Comparison of ENCODE assay signal across 9 mouse cellular contexts in genomic region chr3:108167499-108167898, GRCm38 (mm10). TPM values are rescaled to one million over a fixed set of nuclear protein-coding genes. Genes with fewer than 3 reads are reported as not detected.
DNase-seq lines count a peak whose midpoint lies in the region; ATAC-seq lines count a peak whose summit lies in the region.
"Had no signal": no experiment of that assay in that cellular context is flagged by ENCODE, and none has a peak within 500 bp of the region (broad histone marks: within the 10 kb centered on the region; RNA-seq: fewer than 3 reads in every experiment).

No protein-coding gene starts in this region.

- no peaks in the 10 kb centered on the region for H3K9me3 ChIP-seq in kidney, embryonic 14.5 days (ENCODE audit: control insufficient read depth, low read length)
- no peaks in the 10 kb centered on the region for H3K9me3 ChIP-seq in intestine, embryonic 16.5 days (ENCODE audit: control insufficient read depth, low read length)
- H3K9me3 ChIP-seq: liver, embryonic 15.5 days had no signal

- H3K27ac ChIP-seq in kidney, embryonic 14.5 days (ENCODE audit: low read depth, low read length), result peak overlapping the region; percentile 76; the same call in 1 of the 2 replicates
- no peak overlapping the region for H3K27ac ChIP-seq in intestine, embryonic 16.5 days (ENCODE audit: low read length)
- H3K27ac ChIP-seq: liver, embryonic 15.5 days had no signal

- no peak overlapping the region for H3K9ac ChIP-seq in kidney, embryonic 14.5 days (ENCODE audit: low read depth, low read length)
- 0 out of 2 replicates have a peak overlapping the region, but pooled peaks have one; percentile 40 for H3K9ac ChIP-seq in intestine, embryonic 16.5 days (ENCODE audit: low read depth, low read length)
- H3K9ac ChIP-seq: liver, embryonic 15.5 days had no signal

- no peak overlapping the region for H3K4me3 ChIP-seq in kidney, embryonic 14.5 days (ENCODE audit: low read length)
- H3K4me3 ChIP-seq in intestine, embryonic 16.5 days (ENCODE audit: low read length), result no peak overlapping the region
- H3K4me3 ChIP-seq: liver, embryonic 15.5 days had no signal

- ATAC-seq in kidney, embryonic 14.5 days (ENCODE audit: low FRiP score, low TSS enrichment), result peak; percentile 54; the same call in 1 of the 2 replicates
- no peak for ATAC-seq in intestine, embryonic 16.5 days

- peak overlapping the region; percentile 4; the same call in 1 of the 2 replicates for H3K4me2 ChIP-seq in kidney, embryonic 14.5 days (replicated peaks; ENCODE audit: low read depth, low read length)
- no peak overlapping the region for H3K4me2 ChIP-seq in intestine, embryonic 16.5 days (ENCODE audit: low read depth, low read length)
- H3K4me2 ChIP-seq: liver, embryonic 15.5 days had no signal

- H3K4me1 ChIP-seq in kidney, embryonic 14.5 days (ENCODE audit: control insufficient read depth, insufficient read depth, low read length), result peaks cover 30% of the 10 kb centered on the region
- H3K4me1 ChIP-seq in intestine, embryonic 16.5 days (ENCODE audit: control insufficient read depth, insufficient read depth, low read length), result peaks cover 16% of the 10 kb centered on the region
- H3K4me1 ChIP-seq: liver, embryonic 15.5 days had no signal

- no peaks in the 10 kb centered on the region for H3K27me3 ChIP-seq in kidney, embryonic 14.5 days (ENCODE audit: control insufficient read depth, insufficient read depth, low read length)
- H3K27me3 ChIP-seq in intestine, embryonic 16.5 days (replicated peaks; ENCODE audit: control insufficient read depth, insufficient read depth, low read length), result no peaks in the 10 kb centered on the region

- WGBS in kidney, embryonic 14.5 days, result 15% methylated on average over 14 of the region's 14 CpGs
- 57% methylated on average over 14 of the region's 14 CpGs for WGBS in intestine, embryonic 16.5 days

- no peak for DNase-seq in kidney, adult 8-10 months
- DNase-seq in right cerebral cortex, postnatal 10 days (ENCODE audit: low spot score in 2 of 2), result peak; percentile 20 to 23
- no peak for DNase-seq in right cerebral cortex, postnatal 25 days
- no peak for DNase-seq in yolk sac, embryonic 10.5 days (ENCODE audit: low spot score)
- DNase-seq in lung, postnatal 4 days, result no peak
- no peak for DNase-seq in testis, postnatal 10 days (ENCODE audit: low spot score)

- no peaks in the 10 kb centered on the region for H3K36me3 ChIP-seq in kidney, embryonic 14.5 days (ENCODE audit: control insufficient read depth, insufficient read depth, low read length)
- no peaks in the 10 kb centered on the region for H3K36me3 ChIP-seq in intestine, embryonic 16.5 days (ENCODE audit: control insufficient read depth, insufficient read depth, low read length)
- H3K36me3 ChIP-seq: liver, embryonic 15.5 days had no signal

RNA-seq across cellular contexts. Expression of gene Gpr61, which starts 12.8 kb away (rescaled TPM):
- polyA plus RNA-seq in kidney, embryonic 14.5 days (2014; fragmentation: Nextera tagmentation; extraction: Ambion mirVana), result 0.09 and 0.18 TPM in 2 replicates
- 0.11 and 0.13 TPM in 2 replicates for polyA plus RNA-seq in intestine, embryonic 16.5 days (2015; fragmentation: Nextera tagmentation; extraction: Ambion mirVana)

RNA-seq across cellular contexts. Expression of gene Amigo1, which starts 18.6 kb away (rescaled TPM):
- polyA plus RNA-seq in kidney, embryonic 14.5 days (2014; fragmentation: Nextera tagmentation; extraction: Ambion mirVana), result 3.0 and 3.7 TPM in 2 replicates
- 2.2 and 2.5 TPM in 2 replicates for polyA plus RNA-seq in intestine, embryonic 16.5 days (2015; fragmentation: Nextera tagmentation; extraction: Ambion mirVana)

RNA-seq across cellular contexts. Expression of gene Gnai3, which starts 21.6 kb away (rescaled TPM):
- 115 and 181 TPM in 2 replicates for polyA plus RNA-seq in kidney, embryonic 14.5 days (2014; fragmentation: Nextera tagmentation; extraction: Ambion mirVana)
- polyA plus RNA-seq in intestine, embryonic 16.5 days (2015; fragmentation: Nextera tagmentation; extraction: Ambion mirVana), result 168 and 170 TPM in 2 replicates

RNA-seq across cellular contexts. Expression of gene Cyb561d1, which starts 33.5 kb away (rescaled TPM):
- polyA plus RNA-seq in kidney, embryonic 14.5 days (2014; fragmentation: Nextera tagmentation; extraction: Ambion mirVana), result 1.4 and 2.2 TPM in 2 replicates
- polyA plus RNA-seq in intestine, embryonic 16.5 days (2015; fragmentation: Nextera tagmentation; extraction: Ambion mirVana), result 4.2 and 4.7 TPM in 2 replicates

RNA-seq across cellular contexts. Expression of gene Atxn7l2, which starts 43.2 kb away (rescaled TPM):
- 16.9 and 21.9 TPM in 2 replicates for polyA plus RNA-seq in kidney, embryonic 14.5 days (2014; fragmentation: Nextera tagmentation; extraction: Ambion mirVana)
- polyA plus RNA-seq in intestine, embryonic 16.5 days (2015; fragmentation: Nextera tagmentation; extraction: Ambion mirVana), result 9.7 and 10.5 TPM in 2 replicates

Comparison
In these comparisons a context has a peak if more than half of its experiments do, and no peak if none do; other contexts are left out.
1. DNase-seq: peak in right cerebral cortex, postnatal 10 days (2 of 2); none in kidney, adult 8-10 months (0 of 2), right cerebral cortex, postnatal 25 days (single experiment), yolk sac, embryonic 10.5 days (single experiment), lung, postnatal 4 days (0 of 2) and testis, postnatal 10 days (single experiment).